Mouse (Mus musculus) cerebellum, postnatal 4 days (tissue): ENCODE measurements around the gene Mrpl45.

Source experiments
- DNase-seq, 2 experiments: peaks; one replicate each; pipeline ENCODE4 v3.0.0; 2022; ENCODE audit warnings: low spot score in 2 of 2, mixed read lengths in 1 of 2

Mrpl45 gene

DNA sequence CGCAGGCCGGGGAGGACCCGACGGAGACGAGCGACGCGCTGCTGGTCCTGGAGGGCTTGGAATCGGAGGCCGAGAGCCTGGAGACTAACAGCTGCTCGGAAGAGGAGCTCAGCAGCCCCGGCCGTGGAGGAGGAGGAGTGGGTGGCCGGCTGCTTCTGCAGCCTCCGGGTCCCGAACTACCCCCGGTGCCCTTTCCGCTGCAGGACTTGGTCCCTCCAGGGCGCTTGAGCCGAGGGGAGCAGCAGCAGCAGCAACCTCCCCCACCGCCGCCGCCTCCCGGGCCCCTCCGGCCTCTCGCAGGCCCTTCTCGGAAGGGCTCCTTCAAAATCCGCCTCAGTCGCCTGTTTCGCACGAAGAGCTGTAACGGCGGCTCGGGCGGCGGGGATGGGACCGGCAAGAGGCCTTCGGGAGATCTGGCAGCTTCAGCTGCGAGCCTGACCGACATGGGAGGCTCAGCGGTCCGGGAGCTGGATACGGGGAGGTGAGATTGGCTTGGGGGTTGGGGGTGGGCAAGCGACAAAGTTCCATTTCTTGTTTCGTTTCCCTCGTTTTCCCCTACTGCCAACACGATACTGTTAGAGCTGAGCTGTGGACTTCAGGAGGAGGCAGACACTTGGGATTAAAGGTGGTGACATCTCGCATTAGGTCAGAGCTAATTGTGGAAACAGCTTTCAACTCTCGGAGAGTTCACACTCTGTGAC lies 47.6 kb downstream of the Mrpl45 start:
- peak in 1 of 2 experiments; percentile 27 for DNase-seq

DNA sequence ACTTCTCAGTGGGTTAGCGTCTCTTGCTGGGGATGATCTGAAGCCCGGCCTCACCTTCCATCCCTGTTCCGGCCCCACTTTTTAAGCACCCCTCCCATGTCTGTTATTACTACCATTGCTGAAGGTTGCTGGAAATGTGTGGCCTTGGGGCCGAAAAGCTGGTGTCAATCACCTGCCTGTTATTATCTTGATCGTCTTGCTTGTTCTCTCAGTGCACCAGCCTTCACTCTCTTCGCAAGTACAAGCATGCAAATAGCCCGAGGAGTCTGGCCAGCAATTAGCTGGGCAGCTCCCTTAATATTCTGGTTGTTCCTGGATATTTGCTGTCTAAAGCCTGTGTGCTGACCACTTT lies 48.1 kb downstream of the Mrpl45 start:
- DNase-seq, result no peak

GRCm38 (mm10) chr11:97365556-97365955 lies 50.0 kb downstream of the Mrpl45 start:
- no peak for DNase-seq

- no peak for DNase-seq
Measured at GRCm38 (mm10) chr11:97368501-97368900, 53.0 kb downstream of the Mrpl45 start.

DNA sequence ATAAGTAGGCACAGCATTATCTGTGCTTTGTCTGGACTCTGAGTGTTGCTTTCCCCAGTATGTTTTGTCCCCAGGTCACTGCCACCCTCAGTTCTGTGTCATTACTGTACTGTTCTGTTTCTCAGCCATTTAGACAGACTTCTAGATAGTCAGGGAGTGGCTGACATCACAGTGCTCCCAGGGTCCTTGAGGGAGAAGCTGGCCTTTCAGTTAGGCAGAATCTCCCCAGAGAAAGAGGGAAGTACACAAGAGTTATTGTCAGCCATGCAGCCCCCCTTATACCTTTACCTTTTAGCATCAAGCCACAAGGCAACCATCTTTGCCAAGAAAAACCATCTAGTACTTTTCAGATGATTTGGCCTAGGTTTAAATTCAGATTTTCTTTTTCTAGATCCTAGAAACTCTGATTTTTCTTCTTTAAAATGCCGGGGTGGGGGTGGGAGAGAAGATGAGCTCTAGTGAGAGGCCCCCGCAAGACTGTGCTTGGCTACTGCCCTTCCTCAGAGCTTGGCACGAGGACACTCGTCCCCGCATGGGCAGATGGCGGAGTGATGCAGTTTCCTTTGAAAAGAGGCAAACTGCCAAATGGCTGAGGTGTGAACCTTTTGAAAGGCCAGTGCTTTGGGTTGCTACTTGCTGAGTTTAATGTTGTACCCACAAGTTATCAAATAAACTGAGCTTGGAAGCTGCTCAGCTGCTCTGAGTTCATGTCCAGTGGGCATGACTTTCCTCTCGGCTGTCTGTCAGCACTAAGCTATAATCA lies 55.0 kb downstream of the Mrpl45 start:
- DNase-seq, result peak in 1 of 2 experiments; percentile 49

DNA sequence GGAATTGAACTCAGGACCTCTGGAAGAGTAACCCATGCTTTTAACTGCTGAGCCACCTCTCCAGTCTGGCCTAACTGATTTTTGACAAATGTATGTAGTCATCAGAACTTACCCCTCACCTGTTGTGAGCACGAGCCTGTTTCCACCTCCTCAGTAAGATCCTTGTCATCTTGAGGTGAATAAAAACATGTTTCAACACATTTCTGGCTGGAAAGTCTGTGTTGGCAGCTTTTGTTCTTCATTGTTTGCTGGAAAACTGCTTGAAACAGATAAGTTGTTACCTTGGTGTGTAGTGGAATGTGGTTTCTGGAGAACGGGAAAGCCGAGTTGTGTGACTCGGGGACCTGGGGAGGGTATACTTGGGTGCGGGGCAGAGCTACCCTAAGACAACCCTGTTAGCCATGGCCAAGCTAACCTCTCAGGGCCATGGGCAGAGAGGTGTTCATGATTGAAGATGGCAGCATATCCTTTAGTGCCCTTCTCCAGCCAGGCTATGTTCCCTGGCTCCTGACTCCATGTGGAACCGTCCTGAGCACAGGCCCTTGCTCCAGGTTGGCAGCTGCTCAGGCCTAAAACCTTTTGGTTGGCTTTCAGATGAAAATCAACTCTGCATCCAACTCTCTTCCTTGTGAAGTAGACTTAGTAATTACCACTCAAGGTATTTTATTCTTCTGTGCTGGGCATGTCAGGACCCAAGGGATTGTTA lies 56.8 kb downstream of the Mrpl45 start:
- no peak for DNase-seq

- DNase-seq, result no peak
Measured at GRCm38 (mm10) chr11:97373402-97373801, 57.9 kb downstream of the Mrpl45 start.
